Mouse (Mus musculus) heart, embryonic 11.5 days (tissue): ENCODE measurements around the gene Cabp7. TPM values are rescaled to one million over a fixed set of nuclear protein-coding genes. Genes with fewer than 3 reads are reported as not detected.

Source experiments
- ATAC-seq: fragments of 200-750 bp; cut with Nextera tagmentation; replicated peaks from 2 replicates; pipeline ENCODE4 v1.8.0; 2017; ENCODE audit warnings: moderate library complexity; ENCODE audit not compliant: insufficient number of reproducible peaks, low FRiP score, low TSS enrichment
- H3K27ac ChIP-seq: fragments of 300-500 bp; sonication (generic); 2 replicates; pipeline ENCODE4 v1.5.1; 2014; ENCODE audit warnings: mild to moderate bottlenecking, low read depth, low read length
- H3K27me3 ChIP-seq: fragments of 300-500 bp; sonication (generic); 2 replicates; pipeline ENCODE4 v1.6.1; 2014; ENCODE audit warnings: mild to moderate bottlenecking, low read length, mixed read lengths; ENCODE audit not compliant: control insufficient read depth, insufficient read depth
- H3K36me3 ChIP-seq: fragments of 300-500 bp; sonication (generic); 2 replicates; pipeline ENCODE4 v1.6.1; 2014; ENCODE audit warnings: mild to moderate bottlenecking, low read length, moderate library complexity, mixed read lengths; ENCODE audit not compliant: control insufficient read depth, insufficient read depth
- H3K4me1 ChIP-seq: fragments of 300-500 bp; sonication (generic); 2 replicates; pipeline ENCODE4 v1.6.1; 2014; ENCODE audit warnings: low read length; ENCODE audit not compliant: control insufficient read depth, insufficient read depth
- H3K4me2 ChIP-seq: fragments of 300-500 bp; sonication (generic); 2 replicates; pipeline ENCODE4 v1.6.1; 2014; ENCODE audit warnings: mild to moderate bottlenecking, moderate library complexity
- H3K4me3 ChIP-seq: fragments of 300-500 bp; sonication (generic); 2 replicates; pipeline ENCODE4 v1.5.1; 2014; ENCODE audit warnings: low read depth, low read length
- H3K9ac ChIP-seq: fragments of 300-500 bp; sonication (generic); 2 replicates; pipeline ENCODE4 v1.6.1; 2014; ENCODE audit warnings: mild to moderate bottlenecking, low read depth, low read length, moderate library complexity
- H3K9me3 ChIP-seq: fragments of 300-500 bp; sonication (generic); replicated peaks from 2 replicates; pipeline ENCODE4 v1.6.1; 2016; ENCODE audit warnings: low read length; ENCODE audit not compliant: control insufficient read depth
- whole genome bisulfite sequencing: fragments of 180-500 bp; shearing (Covaris S2); extraction: QIAGEN DNeasy Blood & Tissue Kit; methylation state at CpG from one replicate; pipeline ENCODE4 v1.1.7; 2014; ENCODE audit not compliant: insufficient replicate concordance; 5-methylcytosine and 5-hydroxymethylcytosine counted together
- polyA plus RNA-seq: library from polyadenylated mRNA; unstranded; fragments of >200 nt; fragmentation: Nextera tagmentation; extraction: Ambion mirVana; gene quantifications from 2 replicates; pipeline ENCODE4 v1.2.1, GENCODE M21; 2014

Cabp7 gene
- polyA plus RNA-seq, 1 experiment from 2014 or later, result 0.10 TPM

GRCm38 (mm10) chr11:4721728-4722127 is 24.9 kb downstream of the Cabp7 start:
- 80% methylated on average over 8 of the region's 8 CpGs for WGBS
- Histone ChIP-seq H3K27me3 (no peaks in the 10 kb centered on the region), H3K4me3 (no peak overlapping the region), H3K36me3 (peaks cover 3% of the 10 kb centered on the region; the same call in 1 of the 2 replicates), H3K27ac (no peak overlapping the region), H3K4me1 (peaks cover 6% of the 10 kb centered on the region; the same call in 1 of the 2 replicates), H3K4me2 (no peak overlapping the region), H3K9me3 (no peaks in the 10 kb centered on the region), H3K9ac (no peak overlapping the region)
- ATAC-seq, result no peak

DNA sequence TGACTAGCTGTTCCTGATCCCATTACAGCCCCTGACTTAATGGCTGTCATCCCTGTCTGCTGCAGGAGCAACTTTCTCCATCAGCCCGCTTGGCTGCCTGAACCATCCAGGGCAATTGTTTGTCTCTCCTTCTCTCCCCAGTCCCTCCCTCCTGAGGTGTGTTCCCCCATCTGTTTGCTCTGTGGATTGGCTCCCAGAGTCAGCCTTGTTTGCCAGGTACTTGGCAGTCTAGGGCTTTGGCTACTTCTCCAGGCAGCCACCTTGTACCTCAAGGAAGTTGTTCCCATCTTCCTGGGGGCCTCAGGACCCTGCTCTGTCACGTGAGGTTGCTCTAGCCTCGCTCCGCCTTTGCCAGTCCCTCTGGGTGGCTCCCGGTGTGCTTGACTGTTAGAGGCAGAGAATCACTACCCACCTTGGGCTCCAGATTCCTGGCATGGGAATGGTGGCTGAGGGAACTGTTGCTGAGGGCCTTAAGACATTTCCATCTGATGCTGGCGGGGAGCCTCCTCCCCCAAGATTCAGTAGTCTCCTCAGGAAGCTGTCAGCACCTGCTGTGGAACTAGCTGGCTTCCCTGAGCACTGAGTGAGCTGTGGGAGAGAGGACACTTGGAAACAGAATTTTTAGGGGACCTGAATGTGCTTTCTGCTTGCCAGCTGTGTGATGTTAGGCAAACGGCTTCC is 25.5 kb downstream of the Cabp7 start:
- no peaks in the 10 kb centered on the region for H3K9me3 ChIP-seq
- H3K4me1 ChIP-seq, result peaks cover 6% of the 10 kb centered on the region; the same call in 1 of the 2 replicates
- no peak overlapping the region for H3K4me2 ChIP-seq
- H3K9ac ChIP-seq, result no peak overlapping the region
- no peak overlapping the region for H3K4me3 ChIP-seq
- peaks cover 3% of the 10 kb centered on the region; the same call in 1 of the 2 replicates for H3K36me3 ChIP-seq
- H3K27me3 ChIP-seq, result no peaks in the 10 kb centered on the region
- no peak overlapping the region for H3K27ac ChIP-seq
- no peak for ATAC-seq
- WGBS, result 55% methylated on average over 7 of the region's 7 CpGs

DNA sequence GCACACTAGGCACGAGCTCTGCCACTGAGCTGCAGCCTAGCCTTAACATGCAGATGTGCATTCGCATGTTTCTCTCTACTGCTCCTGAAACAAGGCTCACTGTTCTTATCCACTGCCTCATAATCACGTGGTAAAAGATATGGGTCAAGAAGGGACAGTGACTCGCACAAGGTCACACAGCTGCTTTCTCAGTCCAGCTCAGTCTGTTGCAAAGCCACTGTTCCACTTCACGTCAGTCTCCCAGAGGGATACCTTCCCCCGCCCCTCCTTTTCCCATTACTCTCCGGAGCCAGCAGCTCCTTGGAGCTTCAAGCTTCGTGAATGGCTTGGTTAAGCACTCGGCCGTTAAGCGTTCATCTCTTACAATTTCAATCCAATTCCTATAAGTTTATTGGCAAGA is 26.2 kb downstream of the Cabp7 start:
- Histone ChIP-seq H3K27me3 (no peaks in the 10 kb centered on the region), H3K4me1 (peaks cover 6% of the 10 kb centered on the region; the same call in 1 of the 2 replicates), H3K4me2 (no peak overlapping the region), H3K27ac (no peak overlapping the region), H3K9ac (no peak overlapping the region), H3K4me3 (no peak overlapping the region), H3K9me3 (no peaks in the 10 kb centered on the region), H3K36me3 (no peaks in the 10 kb centered on the region)
- WGBS, result 68% methylated on average over 11 of the region's 11 CpGs
- no peak for ATAC-seq

DNA sequence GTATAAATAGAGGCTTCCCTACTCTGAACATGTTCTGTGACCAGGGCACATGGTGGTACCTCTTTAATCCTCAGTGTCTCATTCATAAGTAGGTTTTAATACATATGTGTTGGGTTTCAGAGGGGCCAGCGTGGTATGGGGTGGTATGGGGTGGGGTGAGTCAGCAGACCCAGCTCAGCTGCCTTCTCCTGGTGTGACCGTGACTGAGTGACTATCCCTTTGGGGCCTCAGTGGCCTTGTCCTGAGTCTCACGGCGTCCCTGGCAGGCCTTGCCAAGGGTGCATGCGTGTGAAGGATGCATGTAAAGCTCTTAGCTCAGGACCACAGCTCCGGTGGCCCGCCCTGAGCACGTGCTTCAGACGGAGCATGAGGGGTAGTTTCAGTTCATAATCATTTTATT is 26.6 kb downstream of the Cabp7 start:
- H3K4me3 ChIP-seq, result no peak overlapping the region
- H3K9me3 ChIP-seq, result no peaks in the 10 kb centered on the region
- WGBS, result 87% methylated on average over 9 of the region's 9 CpGs
- H3K9ac ChIP-seq, result no peak overlapping the region
- H3K27me3 ChIP-seq, result no peaks in the 10 kb centered on the region
- ATAC-seq, result no peak
- H3K4me1 ChIP-seq, result peaks cover 6% of the 10 kb centered on the region; the same call in 1 of the 2 replicates
- H3K27ac ChIP-seq, result no peak overlapping the region
- H3K4me2 ChIP-seq, result no peak overlapping the region
- no peaks in the 10 kb centered on the region for H3K36me3 ChIP-seq

DNA sequence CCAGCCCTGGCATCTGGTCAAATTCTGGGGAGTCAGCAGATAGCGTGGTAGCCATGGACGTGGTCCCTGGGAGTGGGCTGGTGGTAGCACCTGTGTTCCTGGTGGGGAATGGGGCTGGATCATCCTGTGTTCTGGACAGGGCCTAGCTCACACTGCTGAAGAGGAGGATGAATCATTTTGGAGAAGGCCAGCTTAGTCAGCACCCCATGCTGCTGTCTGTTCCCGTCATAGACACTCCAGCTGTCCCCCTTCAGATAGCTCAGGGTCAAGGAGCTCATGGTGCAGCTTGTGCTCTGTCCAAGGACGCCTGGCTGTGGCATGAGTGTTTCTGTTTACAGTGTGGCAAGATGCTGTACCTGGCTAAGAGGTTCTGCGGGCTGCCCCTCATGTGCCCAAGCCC is 28.0 kb downstream of the Cabp7 start:
- Histone ChIP-seq H3K4me2 (no peak overlapping the region), H3K27ac (no peak overlapping the region), H3K4me3 (no peak overlapping the region), H3K36me3 (no peaks in the 10 kb centered on the region), H3K9ac (no peak overlapping the region), H3K9me3 (no peaks in the 10 kb centered on the region), H3K27me3 (no peaks in the 10 kb centered on the region), H3K4me1 (peaks cover 6% of the 10 kb centered on the region; the same call in 1 of the 2 replicates)
- 63% methylated on average over 5 of the region's 5 CpGs for WGBS
- no peak for ATAC-seq

GRCm38 (mm10) chr11:4716530-4717236 is 29.9 kb downstream of the Cabp7 start:
- no peak overlapping the region for H3K27ac ChIP-seq
- 80% methylated on average over 5 of the region's 5 CpGs for WGBS
- ATAC-seq, result no peak
- H3K9ac ChIP-seq, result no peak overlapping the region
- no peak overlapping the region for H3K4me2 ChIP-seq
- H3K9me3 ChIP-seq, result no peaks in the 10 kb centered on the region
- no peaks in the 10 kb centered on the region for H3K27me3 ChIP-seq
- H3K4me1 ChIP-seq, result peaks cover 6% of the 10 kb centered on the region; the same call in 1 of the 2 replicates
- no peak overlapping the region for H3K4me3 ChIP-seq
- no peaks in the 10 kb centered on the region for H3K36me3 ChIP-seq

DNA sequence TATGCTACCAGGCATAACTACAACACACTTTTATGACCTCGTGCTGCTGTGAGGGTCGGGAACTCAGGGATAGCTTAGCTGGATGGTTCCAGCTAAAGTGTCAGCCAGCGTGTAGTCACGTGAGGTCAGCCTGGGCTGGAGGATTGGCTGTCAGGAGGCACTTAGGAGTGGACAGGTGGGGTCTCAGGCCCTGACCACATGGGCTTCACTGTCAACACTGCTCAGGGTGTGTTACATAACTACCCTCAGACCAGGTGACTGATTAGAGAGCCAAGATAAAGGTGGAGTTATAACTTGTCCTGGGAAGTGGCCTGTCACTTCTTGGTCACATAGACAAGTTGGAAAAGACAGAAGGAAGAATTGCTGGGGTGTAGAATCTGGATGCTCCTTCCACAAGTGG is 31.0 kb downstream of the Cabp7 start:
- WGBS, result 76% methylated on average over 4 of the region's 4 CpGs
- ATAC-seq, result no peak
- H3K4me3 ChIP-seq, result no peak overlapping the region
- no peak overlapping the region for H3K4me2 ChIP-seq
- H3K4me1 ChIP-seq, result peaks cover 6% of the 10 kb centered on the region; the same call in 1 of the 2 replicates
- H3K27me3 ChIP-seq, result no peaks in the 10 kb centered on the region
- no peak overlapping the region for H3K27ac ChIP-seq
- no peak overlapping the region for H3K9ac ChIP-seq
- H3K9me3 ChIP-seq, result no peaks in the 10 kb centered on the region
- H3K36me3 ChIP-seq, result no peaks in the 10 kb centered on the region

DNA sequence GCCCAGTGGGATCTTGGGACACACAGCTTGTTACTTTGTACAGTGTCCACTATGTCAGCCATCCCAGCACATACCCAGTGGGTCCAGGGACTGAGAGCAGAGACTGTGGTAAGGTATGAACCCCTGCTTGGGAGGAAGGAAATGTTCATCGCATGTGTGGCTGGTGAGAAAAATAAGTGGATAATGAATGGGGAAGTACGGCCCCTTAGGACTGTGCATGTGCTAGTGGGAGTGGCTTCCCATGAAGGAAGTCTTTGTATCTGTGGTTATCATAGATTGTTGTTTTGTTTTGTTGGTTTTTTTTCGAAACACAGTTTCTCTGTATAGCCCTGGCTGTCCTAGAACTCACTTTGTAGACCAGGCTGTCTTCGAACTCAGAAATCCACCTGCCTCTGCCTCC is 31.9 kb downstream of the Cabp7 start:
- no peak overlapping the region for H3K4me2 ChIP-seq
- 85% methylated on average over 4 of the region's 4 CpGs for WGBS
- H3K4me3 ChIP-seq, result no peak overlapping the region
- no peaks in the 10 kb centered on the region for H3K27me3 ChIP-seq
- H3K9ac ChIP-seq, result no peak overlapping the region
- no peak for ATAC-seq
- H3K9me3 ChIP-seq, result no peaks in the 10 kb centered on the region
- H3K27ac ChIP-seq, result no peak overlapping the region
- peaks cover 6% of the 10 kb centered on the region; the same call in 1 of the 2 replicates for H3K4me1 ChIP-seq
- no peaks in the 10 kb centered on the region for H3K36me3 ChIP-seq
